Comparison of ENCODE assay signal across 22 mouse cellular contexts in genomic region chr6:40634640-40635071, GRCm38 (mm10). TPM values are rescaled to one million over a fixed set of nuclear protein-coding genes. Genes with fewer than 3 reads are reported as not detected.
DNase-seq lines count a peak whose midpoint lies in the region; ATAC-seq and TF ChIP-seq lines count a peak whose summit lies in the region.
"Had no signal": no experiment of that assay in that cellular context is flagged by ENCODE, and none has a peak within 500 bp of the region (broad histone marks: within the 10 kb centered on the region; RNA-seq: fewer than 3 reads in every experiment).

No protein-coding gene starts in this region.

- no peaks in the 10 kb centered on the region for H3K9me3 ChIP-seq in intestine, postnatal 0 days (ENCODE audit: control insufficient read depth)
- H3K9me3 ChIP-seq in kidney, postnatal 0 days (replicated peaks; ENCODE audit: low read length) = no peaks in the 10 kb centered on the region
- H3K9me3 ChIP-seq: embryonic facial prominence, embryonic 12.5 days; limb, embryonic 12.5 days; lung, embryonic 15.5 days had no signal

- peak overlapping the region; percentile 88 for H3K27ac ChIP-seq in intestine, postnatal 0 days (ENCODE audit: low read depth, low read length)
- H3K27ac ChIP-seq in kidney, postnatal 0 days = no peak overlapping the region
- peak overlapping the region; percentile 94 for H3K27ac ChIP-seq in small intestine, adult 2 months (ENCODE audit: insufficient read depth, low read depth, low read length)
- H3K27ac ChIP-seq: embryonic facial prominence, embryonic 12.5 days; heart, adult 2 months; hindbrain, embryonic 14.5 days; layer of hippocampus, adult 2 months; left cerebral cortex, adult 2 months; limb, embryonic 12.5 days; lung, embryonic 15.5 days had no signal

- TF ChIP-seq CTCF in intestine, postnatal 0 days (IDR thresholded peaks at IDR 0.05; ENCODE audit: low read depth) = no peak
- no peak for TF ChIP-seq CTCF in kidney, postnatal 0 days (IDR thresholded peaks at IDR 0.05; ENCODE audit: low read depth)
- TF ChIP-seq CTCF in small intestine, adult 2 months (IDR thresholded peaks at IDR 0.05; ENCODE audit: extremely low read depth, insufficient read length, insufficient replicate concordance, low read depth, low read length) = no peak

- peak overlapping the region; percentile 41 for H3K4me3 ChIP-seq in intestine, postnatal 0 days (ENCODE audit: low read depth, low read length)
- no peak overlapping the region for H3K4me3 ChIP-seq in kidney, postnatal 0 days (replicated peaks; ENCODE audit: low read depth, low read length)
- H3K4me3 ChIP-seq in small intestine, adult 2 months (ENCODE audit: low read depth, low read length) = no peak overlapping the region; the same call in 1 of the 2 replicates
- H3K4me3 ChIP-seq: embryonic facial prominence, embryonic 12.5 days; heart, adult 2 months; layer of hippocampus, adult 2 months; left cerebral cortex, adult 2 months; limb, embryonic 12.5 days; lung, embryonic 15.5 days had no signal

- no peak for TF ChIP-seq POLR2A in small intestine, adult 2 months (IDR thresholded peaks at IDR 0.05; ENCODE audit: low read depth, low read length)

- no peaks in the 10 kb centered on the region for H3K4me1 ChIP-seq in intestine, postnatal 0 days (replicated peaks; ENCODE audit: control insufficient read depth, insufficient read depth, low read length)
- H3K4me1 ChIP-seq in kidney, postnatal 0 days (replicated peaks; ENCODE audit: insufficient read depth, low read length) = no peaks in the 10 kb centered on the region
- peaks cover 2% of the 10 kb centered on the region; the same call in 1 of the 2 replicates for H3K4me1 ChIP-seq in small intestine, adult 2 months (ENCODE audit: control insufficient read depth, insufficient read depth, insufficient read length, low read length)
- H3K4me1 ChIP-seq: embryonic facial prominence, embryonic 12.5 days; limb, embryonic 12.5 days; lung, embryonic 15.5 days had no signal

- H3K27me3 ChIP-seq in intestine, postnatal 0 days (replicated peaks; ENCODE audit: control insufficient read depth, insufficient read depth, low read length) = no peaks in the 10 kb centered on the region
- no peaks in the 10 kb centered on the region for H3K27me3 ChIP-seq in kidney, postnatal 0 days (ENCODE audit: insufficient read depth, low read length)
- H3K27me3 ChIP-seq in small intestine, adult 2 months (ENCODE audit: control insufficient read depth, insufficient read depth, low read length) = no peaks in the 10 kb centered on the region
- H3K27me3 ChIP-seq: embryonic facial prominence, embryonic 12.5 days; limb, embryonic 12.5 days; lung, embryonic 15.5 days had no signal

- H3K4me2 ChIP-seq in intestine, postnatal 0 days (replicated peaks; ENCODE audit: low read depth) = peak overlapping the region; percentile 63
- no peak overlapping the region for H3K4me2 ChIP-seq in kidney, postnatal 0 days (ENCODE audit: low read length)
- H3K4me2 ChIP-seq: embryonic facial prominence, embryonic 12.5 days; hindbrain, embryonic 14.5 days; limb, embryonic 12.5 days; lung, embryonic 15.5 days had no signal

- no peaks in the 10 kb centered on the region for H3K36me3 ChIP-seq in intestine, postnatal 0 days (ENCODE audit: control insufficient read depth, insufficient read depth)
- H3K36me3 ChIP-seq in kidney, postnatal 0 days (ENCODE audit: insufficient read depth, low read length) = no peaks in the 10 kb centered on the region
- peaks cover 23% of the 10 kb centered on the region for H3K36me3 ChIP-seq in small intestine, adult 2 months (ENCODE audit: control insufficient read depth, insufficient read depth, low read length)
- H3K36me3 ChIP-seq: embryonic facial prominence, embryonic 12.5 days; limb, embryonic 12.5 days; lung, embryonic 15.5 days had no signal

- intact Hi-C loops in heart, postnatal 14 days (cut with DNase I) = no loop called here

- WGBS in intestine, postnatal 0 days = 40% methylated on average over 1 of the region's 1 CpGs
- 71% methylated on average over 1 of the region's 1 CpGs for WGBS in kidney, postnatal 0 days
- WGBS in small intestine, adult 2 months = 20% methylated on average over 1 of the region's 1 CpGs

- peak overlapping the region; percentile 50 for H3K9ac ChIP-seq in intestine, postnatal 0 days (ENCODE audit: low read depth, low read length)
- no peak overlapping the region for H3K9ac ChIP-seq in kidney, postnatal 0 days (ENCODE audit: low read depth, low read length)
- H3K9ac ChIP-seq: embryonic facial prominence, embryonic 12.5 days; hindbrain, embryonic 14.5 days; limb, embryonic 12.5 days; lung, embryonic 15.5 days had no signal

- DNase-seq in heart, adult 11 months = peak; percentile 37
- no peak for DNase-seq in heart, postnatal 14 days
- peak; percentile 16 for DNase-seq in kidney, postnatal 0 days (ENCODE audit: low spot score)
- DNase-seq in cerebellum, postnatal 25 days = no peak
- DNase-seq in urinary bladder, postnatal 14 days (ENCODE audit: low spot score) = no peak
- DNase-seq: cerebellum, adult 9-10 months; heart, adult 2 months; right cerebral cortex, postnatal 25 days; thymus, postnatal 4 days had no signal

- peak; percentile 75 for ATAC-seq in intestine, postnatal 0 days
- peak; percentile 77; the same call in 1 of the 2 replicates for ATAC-seq in kidney, postnatal 0 days (replicated peaks; ENCODE audit: low FRiP score, low read depth)

RNA-seq across cellular contexts. Expression of gene Mgam, which starts 6.0 kb away (rescaled TPM):
- under 1 TPM; 0.38 to 0.68 TPM for total RNA-seq in heart, postnatal 14 days (2021)
- polyA plus RNA-seq in intestine, postnatal 0 days (2015; fragmentation: Nextera tagmentation; extraction: Ambion mirVana) = 38.9 and 52.2 TPM in 2 replicates
- 2.3 and 3.3 TPM in 2 replicates for polyA plus RNA-seq in kidney, postnatal 0 days (2015; fragmentation: Nextera tagmentation; extraction: Ambion mirVana)
- 162 and 362 TPM in 2 replicates for polyA plus RNA-seq in small intestine, adult 2 months (2012; rRNA removed)
- total RNA-seq: layer of hippocampus, adult 2 months had no signal
- polyA plus RNA-seq: limb, embryonic 12.5 days had no signal

RNA-seq across cellular contexts. Expression of gene Tas2r138, which starts 21.5 kb away (rescaled TPM):
- total RNA-seq in heart, postnatal 14 days (2021) = not detected
- not detected in 2 replicates for polyA plus RNA-seq in intestine, postnatal 0 days (2015; fragmentation: Nextera tagmentation; extraction: Ambion mirVana)
- polyA plus RNA-seq in kidney, postnatal 0 days (2015; fragmentation: Nextera tagmentation; extraction: Ambion mirVana) = not detected in 2 replicates
- not detected in 2 replicates for polyA plus RNA-seq in small intestine, adult 2 months (2012; rRNA removed)
- total RNA-seq: adrenal gland, adult 18-20 months; heart, adult 2 months; layer of hippocampus, adult 2 months; left cerebral cortex, adult 2 months; midbrain, postnatal 0 days had no signal
- polyA plus RNA-seq: C2C12; embryonic facial prominence, embryonic 12.5 days; heart, adult 2 months; heart, embryonic 16.5 days; hindbrain, embryonic 14.5 days; limb, embryonic 12.5 days; lung, embryonic 15.5 days; midbrain, postnatal 0 days; neural tube, embryonic 11.5 days had no signal

RNA-seq across cellular contexts. Expression of gene Clec5a, which starts 49.0 kb away (rescaled TPM):
- total RNA-seq in heart, postnatal 14 days (2021) = 1 to 10 TPM in 1 of 2 experiments, under 1 TPM in 1; 0.91 to 1.1 TPM
- 0.77 and 1.1 TPM in 2 replicates for polyA plus RNA-seq in intestine, postnatal 0 days (2015; fragmentation: Nextera tagmentation; extraction: Ambion mirVana)
- 0.42 and 0.84 TPM in 2 replicates for polyA plus RNA-seq in kidney, postnatal 0 days (2015; fragmentation: Nextera tagmentation; extraction: Ambion mirVana)
- polyA plus RNA-seq in small intestine, adult 2 months (2012; rRNA removed) = 0.06 and 0.11 TPM in 2 replicates
- total RNA-seq: midbrain, postnatal 0 days had no signal
- polyA plus RNA-seq: C2C12 had no signal

Comparison
In these comparisons a context has a peak if more than half of its experiments do, and no peak if none do; other contexts are left out.
1. DNase-seq: peak in heart, adult 11 months (single experiment) and kidney, postnatal 0 days (single experiment); none in heart, postnatal 14 days (0 of 2), cerebellum, postnatal 25 days (0 of 2) and urinary bladder, postnatal 14 days (single experiment).